Mouse (Mus musculus) erythroblast, embryonic 14.5 days (primary cell): ENCODE data around the gene Wbp4. TPM values are rescaled to one million over a fixed set of nuclear protein-coding genes. Genes with fewer than 3 reads are reported as not detected.

Experiments used
- H3K27me3 ChIP-seq: 2 replicates; pipeline ENCODE4 v1.6.1; 2012; ENCODE audit warnings: inconsistent platforms; ENCODE audit not compliant: control insufficient read depth
- H3K36me3 ChIP-seq: 2 replicates; pipeline ENCODE4 v1.6.1; 2012; ENCODE audit warnings: mild to moderate bottlenecking, inconsistent platforms; ENCODE audit not compliant: control insufficient read depth
- H3K4me1 ChIP-seq: 2 replicates; pipeline ENCODE4 v1.6.1; 2012; ENCODE audit warnings: inconsistent platforms; ENCODE audit not compliant: control insufficient read depth
- H3K4me3 ChIP-seq: replicated peaks from 2 replicates; pipeline ENCODE3; 2012; ENCODE audit warnings: moderate library complexity, mild to moderate bottlenecking, inconsistent platforms
- H3K9me3 ChIP-seq: 2 replicates; pipeline ENCODE4 v1.6.1; 2012; ENCODE audit warnings: low read length, inconsistent platforms, mixed read lengths; ENCODE audit not compliant: control insufficient read depth
- GATA1 ChIP-seq: IDR thresholded peaks from 2 replicates; pipeline ENCODE4 v1.6.1; 2012; ENCODE audit warnings: low read length, inconsistent platforms, mixed read lengths
- TAL1 ChIP-seq: IDR thresholded peaks from 3 replicates; pipeline ENCODE4 v1.6.1; 2012; ENCODE audit warnings: low read length, inconsistent platforms, mixed read lengths
- polyA plus RNA-seq: library from polyadenylated mRNA; stranded (reverse); fragments of >175 nt; gene quantifications from 2 replicates; pipeline ENCODE4 v1.2.3, GENCODE M21; 2012

The Wbp4 gene
- polyA plus RNA-seq, 1 experiment: 0.86 TPM

DNA sequence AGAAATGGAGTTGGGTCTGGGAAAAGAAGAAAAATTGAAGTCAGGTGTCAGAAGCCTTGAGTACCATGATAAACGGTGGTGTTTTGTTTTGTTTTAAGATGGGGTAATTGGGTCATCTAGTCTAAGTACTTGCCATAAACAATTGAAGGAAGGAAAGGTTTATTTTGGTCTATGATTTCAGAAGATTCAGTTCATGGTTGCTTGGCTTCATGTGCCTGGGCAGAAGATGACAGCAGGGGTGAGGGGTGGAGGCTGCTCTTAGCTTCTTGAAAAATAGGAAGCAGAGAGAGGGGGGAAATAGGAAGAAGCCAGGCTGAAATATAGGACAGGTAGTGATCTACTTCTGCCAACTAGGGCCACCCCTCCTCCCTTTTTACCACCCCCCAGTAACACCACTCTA, 30.2 kb upstream of the Wbp4 start:
- H3K9me3 ChIP-seq: no peaks in the 10 kb centered on the region
- no peak overlapping the region for H3K4me3 ChIP-seq
- peaks cover 33% of the 10 kb centered on the region for H3K36me3 ChIP-seq
- TF ChIP-seq GATA1: no peak
- TF ChIP-seq TAL1: no peak
- peaks cover 76% of the 10 kb centered on the region for H3K4me1 ChIP-seq
- H3K27me3 ChIP-seq: no peaks in the 10 kb centered on the region

DNA sequence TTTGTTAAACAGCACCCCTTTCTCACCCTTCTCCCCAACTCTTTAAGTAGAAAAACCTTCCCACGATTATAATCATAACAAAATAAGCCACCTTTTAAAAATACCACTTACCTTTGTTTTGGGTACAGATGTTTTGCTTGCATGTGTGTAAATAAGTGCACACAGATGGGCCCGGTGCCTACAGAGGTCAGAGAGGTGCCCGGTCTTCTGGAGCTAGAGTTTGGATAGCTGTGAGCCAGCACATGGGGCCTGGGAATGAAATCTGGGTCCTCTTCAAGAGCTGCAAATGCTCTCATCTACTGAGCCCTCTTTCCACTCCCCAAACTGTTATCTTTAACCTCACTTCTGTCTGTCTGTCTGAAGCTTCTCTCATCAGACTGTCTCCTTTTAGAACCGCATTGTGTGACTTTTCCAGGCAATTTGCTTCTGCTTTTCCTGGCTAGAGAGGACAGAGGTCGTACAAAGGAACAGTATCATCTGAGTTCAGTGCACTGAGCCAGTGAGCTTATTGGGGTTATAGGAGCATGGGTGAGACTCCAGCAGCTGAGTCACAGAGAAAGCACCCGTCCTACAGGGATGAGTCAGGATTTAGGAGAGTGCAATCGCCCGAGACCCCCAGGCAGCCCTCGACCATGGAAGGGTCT, 27.5 kb upstream of the Wbp4 start:
- peaks cover 38% of the 10 kb centered on the region for H3K36me3 ChIP-seq
- peaks cover 80% of the 10 kb centered on the region for H3K4me1 ChIP-seq
- H3K9me3 ChIP-seq: no peaks in the 10 kb centered on the region
- TF ChIP-seq GATA1 (no peak), TAL1 (no peak)
- H3K27me3 ChIP-seq: no peaks in the 10 kb centered on the region
- H3K4me3 ChIP-seq: no peak overlapping the region

DNA sequence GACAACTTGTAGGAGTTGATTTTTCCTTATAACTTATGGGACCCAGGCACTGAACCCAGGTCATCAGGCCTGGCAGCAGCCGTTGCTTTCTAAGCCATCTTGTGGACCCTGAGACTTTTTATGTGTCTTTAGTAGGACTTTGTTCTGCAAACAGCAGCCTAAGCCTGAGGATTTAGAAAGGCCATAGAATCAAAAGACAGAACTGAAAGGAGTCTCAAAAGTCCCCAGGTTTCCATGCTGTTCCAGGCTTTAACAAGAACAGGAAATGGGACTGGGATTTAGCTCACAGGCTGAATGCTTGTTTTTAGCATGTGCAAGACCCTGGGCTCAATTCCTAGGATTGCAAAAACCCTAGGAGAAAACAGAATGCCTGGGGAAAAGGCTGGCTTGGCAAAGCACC, 26.5 kb upstream of the Wbp4 start:
- H3K36me3 ChIP-seq: peaks cover 39% of the 10 kb centered on the region
- H3K4me1 ChIP-seq: peaks cover 83% of the 10 kb centered on the region
- TF ChIP-seq GATA1 (no peak), TAL1 (no peak)

DNA sequence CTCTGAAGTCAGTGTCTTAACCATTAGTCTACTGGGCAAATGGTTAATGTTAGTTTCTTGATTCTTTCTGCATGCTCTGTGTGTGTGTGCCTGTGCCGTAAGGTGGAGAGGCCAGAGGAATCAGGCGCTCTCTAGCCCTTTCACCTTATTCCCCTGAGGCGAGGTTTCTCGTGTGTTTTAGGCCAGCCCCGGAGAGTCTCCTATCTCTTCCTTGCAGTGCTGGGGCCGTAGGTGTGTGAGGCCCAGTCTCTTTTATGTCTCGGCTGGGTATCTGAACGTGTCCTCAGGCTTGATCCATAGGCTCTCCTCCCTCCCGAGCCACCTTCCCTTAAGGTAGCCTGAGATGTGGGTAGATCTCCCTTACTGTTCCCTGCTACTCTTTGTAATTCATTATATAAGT, 24.9 kb upstream of the Wbp4 start:
- peak overlapping the region; percentile 45 for H3K4me3 ChIP-seq
- H3K4me1 ChIP-seq: peaks cover 85% of the 10 kb centered on the region
- H3K36me3 ChIP-seq: peaks cover 50% of the 10 kb centered on the region
- TF ChIP-seq GATA1 (0 out of 2 replicates have a peak, but pooled peaks have one; percentile 20), TAL1 (peak; percentile 69)
- no peaks in the 10 kb centered on the region; the same call in 1 of the 2 replicates for H3K9me3 ChIP-seq
- no peaks in the 10 kb centered on the region for H3K27me3 ChIP-seq

More for the DNA sequence above, 26.5 kb upstream of the Wbp4 start:
- Histone ChIP-seq H3K9me3 (no peaks in the 10 kb centered on the region), H3K4me3 (no peak overlapping the region), H3K27me3 (no peaks in the 10 kb centered on the region)

DNA sequence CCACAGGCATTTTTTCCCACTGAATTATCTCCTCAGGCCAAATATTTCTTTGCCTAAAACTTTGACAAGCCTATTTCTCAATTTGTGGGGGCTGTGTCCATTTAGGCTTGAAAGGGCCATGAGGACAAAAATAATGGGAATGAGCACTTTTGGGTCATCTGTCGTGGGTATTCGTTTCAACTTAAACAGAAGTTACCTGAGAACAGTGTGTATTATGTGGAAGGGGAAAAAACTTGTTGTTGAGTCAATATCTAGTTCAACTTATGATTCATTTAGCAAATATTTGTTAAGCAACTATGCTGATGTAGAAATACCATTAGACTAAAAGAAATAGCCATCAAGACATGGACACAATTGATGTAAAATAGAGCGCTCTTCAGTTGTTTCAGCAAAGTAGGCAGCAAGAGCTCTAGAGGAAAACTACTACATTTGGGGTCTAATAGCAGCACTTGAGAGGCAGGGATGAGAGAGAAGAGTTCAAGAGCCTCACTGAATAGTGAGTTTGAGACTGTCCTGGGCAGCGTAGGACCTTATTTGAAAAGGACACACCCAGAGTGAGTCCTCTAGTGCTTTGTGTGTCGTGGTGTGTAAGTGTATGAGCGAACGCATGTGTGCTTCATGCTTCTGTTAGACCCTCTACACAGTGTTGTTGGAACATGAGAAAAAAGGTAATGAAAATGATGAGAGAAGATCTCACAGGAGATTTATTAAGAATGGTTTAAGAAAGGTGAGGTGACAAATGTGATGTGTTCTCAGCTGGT, 23.1 kb upstream of the Wbp4 start:
- H3K27me3 ChIP-seq: no peaks in the 10 kb centered on the region
- H3K36me3 ChIP-seq: peaks cover 62% of the 10 kb centered on the region
- H3K9me3 ChIP-seq: no peaks in the 10 kb centered on the region; the same call in 1 of the 2 replicates
- TF ChIP-seq GATA1 (no peak), TAL1 (no peak)
- no peak overlapping the region for H3K4me3 ChIP-seq
- H3K4me1 ChIP-seq: peaks cover 91% of the 10 kb centered on the region

DNA sequence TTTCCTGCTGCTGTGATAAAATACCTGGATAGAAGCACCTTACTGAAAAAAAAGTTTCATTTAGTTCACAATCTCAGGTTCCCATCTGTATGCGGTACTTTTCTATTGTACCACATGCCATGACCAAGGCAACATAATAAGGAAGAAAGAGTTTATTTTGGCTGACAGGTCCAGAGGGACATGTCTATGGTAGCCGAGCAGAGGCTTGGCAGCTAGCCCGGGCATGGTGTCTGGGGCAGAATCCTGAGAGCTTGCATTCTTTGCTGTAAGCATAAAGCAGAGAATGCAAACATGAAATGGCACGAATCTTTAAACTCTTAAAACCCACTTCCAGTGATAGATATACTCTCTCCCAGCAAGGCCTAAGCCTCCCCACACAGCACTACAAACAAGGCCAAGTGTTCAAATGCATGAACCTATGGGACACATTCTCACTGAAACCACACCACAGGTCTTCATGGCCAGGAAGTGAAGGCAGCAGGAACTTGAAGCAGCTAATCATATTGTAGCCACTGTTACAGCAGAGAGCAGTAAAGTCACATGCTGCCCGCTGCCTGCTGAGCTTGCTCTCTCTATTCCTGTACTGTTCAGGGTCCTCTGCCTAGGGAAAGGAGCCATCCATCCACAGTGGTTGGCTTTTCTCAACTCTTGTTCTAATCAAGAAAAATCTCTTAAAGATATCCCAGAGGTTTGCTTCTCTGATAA, 22.2 kb upstream of the Wbp4 start:
- Histone ChIP-seq H3K4me1 (peaks cover 94% of the 10 kb centered on the region), H3K27me3 (no peaks in the 10 kb centered on the region), H3K4me3 (no peak overlapping the region), H3K36me3 (peaks cover 65% of the 10 kb centered on the region), H3K9me3 (no peaks in the 10 kb centered on the region; the same call in 1 of the 2 replicates)
- TF ChIP-seq TAL1 (no peak), GATA1 (no peak)

DNA sequence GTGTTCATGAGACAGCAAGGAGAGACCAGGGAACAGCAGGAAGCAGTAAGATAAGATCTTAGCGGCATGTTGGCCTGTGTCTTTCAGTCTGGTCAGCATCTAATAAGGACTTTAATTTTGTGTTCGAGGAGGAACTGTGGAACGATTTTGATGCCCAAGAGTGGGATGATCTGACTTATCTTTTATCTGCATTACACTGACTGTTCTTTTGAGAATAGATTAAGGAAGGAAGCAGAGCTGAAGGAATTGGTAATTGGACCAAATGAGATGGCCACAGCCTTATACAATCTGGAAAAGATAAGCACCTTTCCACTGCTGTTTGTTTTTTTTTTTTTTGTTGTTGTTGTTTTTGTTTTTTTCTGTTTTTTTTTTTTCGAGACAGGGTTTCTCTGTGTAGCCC, 19.4 kb upstream of the Wbp4 start:
- H3K36me3 ChIP-seq: peaks cover 61% of the 10 kb centered on the region
- TF ChIP-seq TAL1 (no peak), GATA1 (peak; percentile 10; the same call in 1 of the 2 replicates)
- no peaks in the 10 kb centered on the region; the same call in 1 of the 2 replicates for H3K9me3 ChIP-seq
- no peak overlapping the region for H3K4me3 ChIP-seq
- H3K4me1 ChIP-seq: peaks cover 77% of the 10 kb centered on the region
- no peaks in the 10 kb centered on the region for H3K27me3 ChIP-seq

DNA sequence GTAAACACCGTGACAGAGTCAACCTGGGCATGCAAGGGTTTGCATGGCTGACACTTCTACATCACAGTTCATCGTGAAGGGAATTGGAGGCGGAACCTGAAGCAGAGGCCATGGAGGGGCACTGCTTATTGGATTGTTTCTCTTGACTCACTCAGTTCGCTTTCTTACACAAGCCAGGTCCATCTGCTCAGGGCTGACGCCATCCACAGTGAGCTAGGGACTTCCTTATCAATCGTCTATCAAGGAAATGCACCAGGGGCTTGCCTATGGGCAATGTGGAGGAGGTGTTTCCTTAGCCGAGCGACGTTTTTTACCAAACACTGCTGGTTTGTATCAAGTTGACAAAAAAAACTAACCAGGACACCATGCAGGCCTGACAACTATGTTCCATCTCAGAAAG, 18.0 kb upstream of the Wbp4 start:
- H3K4me1 ChIP-seq: peaks cover 69% of the 10 kb centered on the region

DNA sequence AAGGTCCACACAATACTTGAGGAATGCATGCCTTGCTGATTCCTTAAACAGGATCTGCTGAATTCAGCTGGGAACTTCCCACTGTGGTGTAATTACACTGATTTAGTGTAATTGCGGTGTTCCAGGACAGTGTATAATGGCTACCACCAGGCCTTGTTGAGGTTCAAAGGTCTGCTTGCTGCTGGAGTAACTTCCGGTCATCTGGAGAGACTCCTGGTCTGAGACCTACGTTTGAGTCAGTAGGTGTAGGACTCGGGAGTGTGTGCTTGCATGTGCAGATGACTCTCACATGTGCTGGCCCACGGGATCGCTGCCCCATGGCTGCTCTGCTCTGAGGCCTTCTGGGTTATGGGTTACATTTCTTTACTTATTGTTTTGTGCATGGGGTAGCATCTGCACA, 13.0 kb upstream of the Wbp4 start:
- H3K4me3 ChIP-seq: no peak overlapping the region
- H3K36me3 ChIP-seq: peaks cover 79% of the 10 kb centered on the region
- H3K27me3 ChIP-seq: no peaks in the 10 kb centered on the region
- no peak for TF ChIP-seq GATA1
- no peak for TF ChIP-seq TAL1
- no peaks in the 10 kb centered on the region for H3K9me3 ChIP-seq
- peaks cover 31% of the 10 kb centered on the region for H3K4me1 ChIP-seq

More for the DNA sequence above, 18.0 kb upstream of the Wbp4 start:
- Histone ChIP-seq H3K36me3 (peaks cover 74% of the 10 kb centered on the region), H3K9me3 (no peaks in the 10 kb centered on the region; the same call in 1 of the 2 replicates), H3K27me3 (no peaks in the 10 kb centered on the region), H3K4me3 (no peak overlapping the region)
- TF ChIP-seq TAL1: no peak
- TF ChIP-seq GATA1: no peak
